Mouse (Mus musculus): ENCODE data around the gene Ckb. TPM values are rescaled to one million over a fixed set of nuclear protein-coding genes. Genes with fewer than 3 reads are reported as not detected.

Ckb gene
- total RNA-seq, 4 experiments from 2014 or later, result 2.8 to 8.5 (median 5.7) TPM

Other genes starting within 250 kb of the Ckb start
- gene Tnfaip2, start 229.9 kb downstream of the Ckb start, total RNA-seq (2022), result 10 to 100 TPM; 17.0 to 41.0 (median 32.6) TPM
- gene Gm266, start 186.5 kb downstream of the Ckb start, total RNA-seq (2022), result under 1 TPM in 3 of 4 experiments, not detected in 1; 0.27 to 0.34 (median 0.31) TPM
- 100 to 1,000 TPM; 151 to 194 (median 168) TPM for gene Eif5, start 134.3 kb downstream of the Ckb start, total RNA-seq (2022)
- gene Mark3, start 97.8 kb downstream of the Ckb start, total RNA-seq (2022), result 10 to 100 TPM; 45.6 to 57.4 (median 48.2) TPM
- 1 to 10 TPM; 2.1 to 2.7 (median 2.5) TPM for gene Trmt61a, start 5.8 kb upstream of the Ckb start, total RNA-seq (2022)
- gene Bag5, start 40.9 kb upstream of the Ckb start, total RNA-seq (2022), result 10 to 100 TPM; 11.4 to 19.6 (median 16.3) TPM
- gene Apopt1, start 40.9 kb upstream of the Ckb start, total RNA-seq (2022), result 10 to 100 TPM; 36.2 to 40.8 (median 38.9) TPM
- gene Klc1, start 86.5 kb upstream of the Ckb start, total RNA-seq (2022), result 10 to 100 TPM; 47.9 to 62.7 (median 50.9) TPM
- gene Xrcc3, start 141.5 kb upstream of the Ckb start, total RNA-seq (2022), result under 1 TPM in 1 of 4 experiments, not detected in 3; 0.46 TPM
- 10 to 100 TPM; 11.2 to 18.5 (median 15.2) TPM for gene Zfyve21, start 141.8 kb upstream of the Ckb start, total RNA-seq (2022)
- gene Ppp1r13b, start 235.8 kb upstream of the Ckb start, total RNA-seq (2022), result 1 to 10 TPM; 4.1 to 8.0 (median 6.0) TPM

Data from gastrocnemius, adult 8-10 months (tissue).